Mouse (Mus musculus): Measurements from ENCODE around the gene Tex261. TPM values are rescaled to one million over a fixed set of nuclear protein-coding genes. Genes with fewer than 3 reads are reported as not detected.
"Not testable (repeated sequence)": the region's sequence is repeated elsewhere in the genome, so short reads cannot be mapped to it uniquely, and the experiment has no call there.

The Tex261 gene
- 100 to 1,000 TPM in 1 of 2 experiments, 10 to 100 TPM in 1; 82.1 to 106 TPM for total RNA-seq (2021)
- long read RNA-seq, experiment 1, transcript Tex261-201 (6 exons, 2,984 nt) = major isoform, 116 of 142 reads
- long read RNA-seq, experiment 1, partial matches to known transcripts = 2 of 142 reads
- long read RNA-seq, experiment 1, other reads (novel, unspliced or antisense) = 24 of 142 reads
- long read RNA-seq, experiment 2, transcript Tex261-201 (6 exons, 2,984 nt) = major isoform, 59 of 72 reads
- long read RNA-seq, experiment 2, partial matches to known transcripts = 2 of 72 reads
- long read RNA-seq, experiment 2, other reads (novel, unspliced or antisense) = 11 of 72 reads

GRCm38 (mm10) chr6:83775638-83776293, at the start of gene Tex261:
Gene Tex261, minus strand, starts transcription at chr6:83775813.
- DNase-seq = peak; percentile 93 to 94

DNA sequence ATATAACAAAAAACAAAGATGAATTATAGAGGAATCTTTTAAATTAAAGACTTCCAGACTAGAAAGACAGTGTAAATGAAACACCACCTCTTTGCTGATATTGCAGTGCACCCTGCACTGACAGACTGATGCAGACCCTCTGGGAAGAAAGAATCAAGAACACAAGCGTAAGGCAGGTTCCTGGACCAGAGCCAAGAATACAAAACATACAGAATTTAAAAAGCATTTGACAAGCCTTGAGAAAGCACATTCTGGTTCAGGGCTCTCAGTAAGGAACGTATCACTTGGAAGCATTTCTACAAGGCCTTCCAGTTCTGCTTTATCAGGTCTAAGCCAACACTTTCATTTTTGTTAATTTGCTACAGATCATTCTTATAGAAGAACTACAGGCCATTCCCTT, 46.2 kb upstream of the Tex261 start:
- no peak for DNase-seq

GRCm38 (mm10) chr6:83820727-83821515, 45.3 kb upstream of the Tex261 start:
- DNase-seq = no peak

GRCm38 (mm10) chr6:83818996-83819395, 43.4 kb upstream of the Tex261 start:
- no peak for DNase-seq

DNA sequence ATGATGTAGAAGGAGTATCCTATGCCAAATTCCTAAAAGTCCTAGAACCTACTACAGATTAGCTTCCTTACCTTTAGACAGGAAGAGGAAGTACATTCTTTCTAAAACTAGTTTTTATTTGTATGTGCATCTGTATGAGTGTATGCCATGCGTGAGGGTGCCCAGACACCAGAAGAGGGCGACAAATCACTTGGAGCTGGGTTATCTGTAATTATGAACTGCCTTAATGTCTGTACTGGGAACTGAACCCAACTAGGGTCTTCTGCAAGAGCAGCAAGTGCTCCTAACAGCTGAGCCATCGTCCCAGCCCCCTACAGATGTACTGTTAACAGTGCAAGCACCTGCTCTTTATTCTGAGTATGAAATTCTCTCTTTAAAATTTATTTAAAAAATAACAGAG, 40.2 kb upstream of the Tex261 start:
- no peak for DNase-seq

- no peak for DNase-seq
These were observed 27.2 kb upstream of the Tex261 start for GRCm38 (mm10) chr6:83802846-83803245.

- DNase-seq = no peak
These were observed 26.4 kb upstream of the Tex261 start for GRCm38 (mm10) chr6:83802033-83802432.

DNA sequence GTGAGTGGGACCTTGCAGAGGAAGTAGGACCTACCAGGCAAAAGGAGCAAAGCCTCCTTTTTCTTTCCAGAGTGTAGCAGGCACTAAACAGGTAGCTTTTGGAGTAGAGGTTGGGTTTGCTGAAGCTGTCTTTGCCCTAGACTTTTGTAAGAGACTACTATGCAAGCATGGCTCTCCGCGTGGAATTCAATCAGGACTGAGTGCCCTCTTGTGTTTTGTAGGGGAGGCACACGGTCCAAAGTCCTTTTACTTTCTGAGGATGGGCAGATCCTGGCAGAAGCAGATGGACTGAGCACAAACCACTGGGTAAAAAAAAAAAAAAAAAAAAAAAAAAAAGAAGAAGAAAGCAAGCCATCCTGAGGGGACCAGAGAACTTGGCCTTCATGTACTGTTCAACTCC, 21.1 kb upstream of the Tex261 start:
- no peak for DNase-seq

GRCm38 (mm10) chr6:83795492-83795900, 19.9 kb upstream of the Tex261 start:
- DNase-seq = peak in 1 of 2 experiments; percentile 42

DNA sequence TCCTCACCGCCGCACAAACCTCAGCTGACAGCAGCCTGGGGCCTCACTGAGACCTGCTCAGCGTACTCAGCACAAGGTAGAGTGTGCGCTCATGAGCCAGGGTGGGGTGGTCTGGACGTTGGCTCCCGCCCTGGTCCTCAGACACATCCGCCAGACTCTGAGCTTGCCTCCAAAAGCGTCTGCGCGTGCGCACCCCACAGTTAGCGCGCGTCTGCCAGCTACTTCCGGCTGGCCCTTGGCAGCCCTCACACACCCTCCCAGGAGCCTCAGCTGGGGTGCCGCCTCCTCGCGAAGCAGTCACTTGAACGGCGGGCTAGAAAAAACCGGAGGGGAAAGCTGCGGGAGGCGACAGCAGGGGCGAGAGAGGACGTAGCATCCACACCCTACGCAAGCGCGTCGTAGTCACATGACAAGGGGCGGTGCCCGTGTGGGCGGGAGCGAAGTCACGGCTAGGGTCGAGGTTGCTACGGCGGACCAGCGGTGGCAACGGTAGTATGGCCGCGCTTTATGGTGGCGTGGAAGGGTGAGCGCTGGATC, 19.2 kb upstream of the Tex261 start, which contains the start of gene Nagk:
Gene Nagk (plus strand): TSS at position 223 of the 537 bp plus-strand sequence.
- peak; percentile 95 to 96 for DNase-seq

- no peak for DNase-seq
These were observed 15.8 kb upstream of the Tex261 start for GRCm38 (mm10) chr6:83791251-83791890.

DNA sequence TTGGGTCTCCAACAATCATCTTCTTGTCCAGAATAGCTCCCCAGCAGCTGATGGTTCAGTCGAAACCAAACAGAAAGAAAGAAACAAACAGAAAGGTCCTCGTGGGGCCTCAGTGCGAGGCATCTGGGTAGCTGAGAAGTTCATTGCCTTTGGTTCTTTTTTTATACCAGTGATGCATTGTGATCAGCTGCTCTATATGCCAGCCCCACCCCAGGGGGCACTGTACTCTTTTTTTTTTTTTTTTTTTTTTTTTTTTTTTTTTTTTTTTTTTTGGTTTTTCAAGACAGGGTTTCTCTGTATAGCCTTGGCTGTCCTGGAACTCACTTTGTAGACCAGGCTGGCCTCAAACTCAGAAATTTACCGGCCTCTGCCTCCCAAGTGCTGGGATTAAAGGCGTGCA, 14.9 kb upstream of the Tex261 start:
- DNase-seq = not testable (repeated sequence)

DNA sequence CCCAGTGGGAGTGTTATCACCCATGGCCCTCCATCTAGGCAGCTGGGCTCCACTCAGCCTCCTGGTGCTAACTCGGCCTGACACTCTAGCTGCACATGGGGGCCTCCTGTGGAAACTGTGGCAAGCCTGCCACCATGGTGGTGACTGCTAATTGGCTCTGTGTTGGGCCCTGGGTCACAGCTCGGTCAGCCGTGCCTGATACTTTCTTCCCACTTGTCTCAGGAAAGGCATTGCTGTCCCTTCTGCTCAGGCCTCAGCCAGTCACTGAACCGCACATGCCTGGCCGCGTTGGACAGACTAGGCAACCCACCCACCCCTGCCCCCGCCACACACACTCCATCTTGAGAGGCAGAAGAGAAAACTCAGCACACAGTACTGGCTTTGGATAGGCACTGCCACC, 12.9 kb upstream of the Tex261 start:
- no peak for DNase-seq

GRCm38 (mm10) chr6:83786426-83786825, 10.8 kb upstream of the Tex261 start:
- DNase-seq = no peak

DNA sequence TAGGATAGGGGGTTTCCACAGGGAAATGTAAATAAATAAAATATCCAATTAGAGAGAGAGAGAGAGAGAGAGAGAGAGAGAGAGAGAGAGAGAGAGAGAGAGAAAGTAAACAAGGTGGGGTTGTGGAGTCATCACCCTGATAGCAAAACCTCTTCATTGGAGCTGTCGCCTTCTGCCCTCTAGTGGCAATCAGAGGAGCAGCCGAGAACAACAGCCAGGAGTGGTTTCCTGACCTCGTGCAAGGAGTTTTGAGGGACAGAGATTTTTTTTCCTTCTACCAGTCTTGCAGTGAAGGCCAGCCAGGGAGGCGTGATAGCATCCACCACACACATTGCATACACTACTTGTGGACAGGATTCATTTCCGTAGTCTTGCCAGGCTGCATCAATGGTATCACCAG, 3.4 kb upstream of the Tex261 start:
- DNase-seq = peak; percentile 63 to 73

GRCm38 (mm10) chr6:83778306-83778705, 2.7 kb upstream of the Tex261 start:
- no peak for DNase-seq

DNA sequence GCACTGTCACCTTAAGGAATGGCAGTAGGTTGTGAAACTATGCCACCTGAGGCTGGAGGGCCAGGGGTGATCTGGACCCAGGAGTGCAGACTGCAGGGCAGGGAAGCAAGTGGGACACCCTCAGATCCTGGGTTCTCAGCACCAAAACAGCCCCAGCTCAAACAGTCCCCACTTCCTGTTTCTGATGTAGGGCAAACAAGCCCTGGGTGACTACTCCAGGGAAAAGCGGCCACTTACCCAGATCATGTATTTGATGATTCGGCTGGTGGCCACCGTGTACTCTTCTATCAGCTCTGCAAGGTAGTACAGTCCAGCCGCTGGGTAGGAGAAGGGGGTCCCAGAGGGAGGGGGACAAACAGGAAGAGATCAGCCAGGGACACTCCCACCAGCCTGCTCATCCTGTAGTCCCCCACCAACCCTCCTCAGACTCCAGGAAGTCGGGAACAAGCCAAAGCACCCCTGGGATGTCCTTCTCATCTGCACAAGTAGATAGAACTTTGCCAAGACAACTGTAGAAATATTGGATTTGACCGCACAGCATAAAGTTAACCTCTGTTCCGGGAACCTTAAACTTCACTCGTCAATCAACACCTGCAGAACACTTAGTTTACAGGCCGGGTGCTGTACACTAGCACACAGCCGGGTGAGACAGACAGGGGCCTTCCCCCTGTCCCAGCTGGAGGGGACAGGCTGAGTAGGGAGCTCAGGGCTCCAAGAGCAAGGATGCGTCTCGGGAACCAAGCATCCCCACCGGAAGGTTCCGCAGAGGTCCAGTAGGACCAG, 641 bp downstream of the Tex261 start:
- peak; percentile 20 to 30 for DNase-seq

- DNase-seq = no peak
These were observed 1.5 kb downstream of the Tex261 start for GRCm38 (mm10) chr6:83774126-83774525.

- DNase-seq = peak; percentile 39 to 46
These were observed 7.1 kb downstream of the Tex261 start for GRCm38 (mm10) chr6:83768485-83768884.

- peak; percentile 25 to 57 for DNase-seq
These were observed 8.6 kb downstream of the Tex261 start for GRCm38 (mm10) chr6:83766982-83767381.

GRCm38 (mm10) chr6:83762880-83763431, 12.7 kb downstream of the Tex261 start:
- peak; percentile 33 to 40 for DNase-seq

Measured in heart, adult 18-20 months (tissue).